Mouse (Mus musculus) kidney, adult 2 months (tissue): ENCODE results near the gene Nhsl1. TPM values are rescaled to one million over a fixed set of nuclear protein-coding genes. Genes with fewer than 3 reads are reported as not detected.
A peak's percentile ranks its signal among the peaks of the same experiment; 100 is the strongest.

Experiments
- DNase-seq: peaks from one replicate; pipeline ENCODE4 v3.0.0; 2021
- H3K27ac ChIP-seq: fragments of 200-500 bp; 2 replicates; pipeline ENCODE4 v1.5.1; 2012; ENCODE audit warnings: low read depth, low read length, control low read depth, inconsistent platforms; ENCODE audit not compliant: insufficient read depth
- H3K27me3 ChIP-seq: fragments of 200-500 bp; replicated peaks from 2 replicates; pipeline ENCODE4 v1.6.1; 2012; ENCODE audit warnings: mild to moderate bottlenecking, moderate library complexity, low read length, inconsistent platforms; ENCODE audit not compliant: control insufficient read depth, insufficient read depth
- H3K36me3 ChIP-seq: fragments of 200-500 bp; 2 replicates; pipeline ENCODE4 v1.6.1; 2012; ENCODE audit warnings: mild to moderate bottlenecking, moderate library complexity, low read length, inconsistent platforms; ENCODE audit not compliant: control insufficient read depth, insufficient read depth
- H3K4me1 ChIP-seq: fragments of 200-500 bp; 2 replicates; pipeline ENCODE4 v1.6.1; 2011; ENCODE audit warnings: low read length; ENCODE audit not compliant: control insufficient read depth, insufficient read depth
- H3K4me3 ChIP-seq: fragments of 200-500 bp; 2 replicates; pipeline ENCODE4 v1.5.1; 2011; ENCODE audit warnings: mild to moderate bottlenecking, low read depth, low read length, control low read depth; ENCODE audit not compliant: insufficient read depth
- CTCF ChIP-seq: fragments of 200-500 bp; conservative IDR thresholded peaks from 2 replicates; pipeline ENCODE4 v1.5.1; 2011; ENCODE audit warnings: low read depth, mild to moderate bottlenecking, control low read depth, low read length, moderate library complexity, mixed read lengths; ENCODE audit not compliant: insufficient read depth, insufficient read length
- POLR2A ChIP-seq: fragments of 200-500 bp; IDR thresholded peaks from one replicate; pipeline ENCODE4 v1.6.1; 2011; ENCODE audit warnings: low read depth, low read length, control low read depth
- WGBS: fragments of 180-500 bp; shearing (Covaris S2); methylation state at CpG from one replicate; pipeline ENCODE4 v1.1.7; 2018; 5-methylcytosine and 5-hydroxymethylcytosine counted together
- polyA plus RNA-seq: library from polyadenylated mRNA; depleted of rRNA; stranded (reverse); fragments of >200 nt; gene quantifications from 2 replicates; pipeline ENCODE4 v1.2.3, GENCODE M21; 2012

Gene Nhsl1
- polyA plus RNA-seq, 1 experiment = 10.4 TPM

GRCm38 (mm10) chr10:18483658-18484057 is 164.9 kb downstream of the Nhsl1 start:
- Histone ChIP-seq H3K36me3 (no peaks in the 10 kb centered on the region), H3K4me1 (peaks cover 17% of the 10 kb centered on the region), H3K4me3 (no peak overlapping the region), H3K27ac (no peak overlapping the region), H3K27me3 (no peaks in the 10 kb centered on the region)
- DNase-seq = no peak
- TF ChIP-seq CTCF (no peak), POLR2A (no peak)
- WGBS = 86% methylated on average over 3 of the region's 3 CpGs

GRCm38 (mm10) chr10:18484731-18485130 is 165.9 kb downstream of the Nhsl1 start:
- Histone ChIP-seq H3K27ac (no peak overlapping the region), H3K36me3 (no peaks in the 10 kb centered on the region), H3K4me3 (no peak overlapping the region), H3K27me3 (no peaks in the 10 kb centered on the region), H3K4me1 (peaks cover 22% of the 10 kb centered on the region)
- 93% methylated on average over 5 of the region's 5 CpGs for WGBS
- TF ChIP-seq POLR2A (no peak), CTCF (no peak)
- DNase-seq = no peak

- Histone ChIP-seq H3K4me1 (peaks cover 18% of the 10 kb centered on the region; the same call in 1 of the 2 replicates), H3K36me3 (no peaks in the 10 kb centered on the region), H3K27me3 (no peaks in the 10 kb centered on the region), H3K4me3 (no peak overlapping the region), H3K27ac (0 out of 2 replicates have a peak overlapping the region, but pooled peaks have one; percentile 59)
- TF ChIP-seq CTCF (no peak), POLR2A (no peak)
- peak; percentile 81 for DNase-seq
- WGBS = 51% methylated on average over 7 of the region's 7 CpGs
Observed at GRCm38 (mm10) chr10:18488239-18488803, 169.5 kb downstream of the Nhsl1 start.

GRCm38 (mm10) chr10:18489936-18490335 is 171.2 kb downstream of the Nhsl1 start:
- Histone ChIP-seq H3K27ac (no peak overlapping the region), H3K4me1 (peaks cover 18% of the 10 kb centered on the region; the same call in 1 of the 2 replicates), H3K27me3 (no peaks in the 10 kb centered on the region), H3K4me3 (no peak overlapping the region), H3K36me3 (no peaks in the 10 kb centered on the region)
- no peak for DNase-seq
- no peak for TF ChIP-seq CTCF
- no peak for TF ChIP-seq POLR2A
- 79% methylated on average over 10 of the region's 10 CpGs for WGBS

GRCm38 (mm10) chr10:18491952-18492351 is 173.2 kb downstream of the Nhsl1 start:
- DNase-seq = no peak

GRCm38 (mm10) chr10:18493010-18493894 is 174.5 kb downstream of the Nhsl1 start:
- peak overlapping the region; percentile 45; the same call in 1 of the 2 replicates for H3K27ac ChIP-seq
- H3K27me3 ChIP-seq = no peaks in the 10 kb centered on the region
- TF ChIP-seq POLR2A = no peak
- no peak for TF ChIP-seq CTCF
- DNase-seq = peak; percentile 56
- no peaks in the 10 kb centered on the region for H3K36me3 ChIP-seq
- peaks cover 15% of the 10 kb centered on the region; the same call in 1 of the 2 replicates for H3K4me1 ChIP-seq
- no peak overlapping the region for H3K4me3 ChIP-seq
- 75% methylated on average over 11 of the region's 11 CpGs for WGBS

More at GRCm38 (mm10) chr10:18491952-18492351, 173.2 kb downstream of the Nhsl1 start:
- no peaks in the 10 kb centered on the region for H3K36me3 ChIP-seq
- H3K27me3 ChIP-seq = no peaks in the 10 kb centered on the region
- WGBS = 67% methylated on average over 4 of the region's 4 CpGs
- H3K4me1 ChIP-seq = peaks cover 18% of the 10 kb centered on the region; the same call in 1 of the 2 replicates
- no peak overlapping the region for H3K4me3 ChIP-seq
- no peak for TF ChIP-seq POLR2A
- no peak for TF ChIP-seq CTCF
- H3K27ac ChIP-seq = no peak overlapping the region

GRCm38 (mm10) chr10:18494249-18494648 is 175.5 kb downstream of the Nhsl1 start:
- DNase-seq = no peak
- Histone ChIP-seq H3K4me3 (no peak overlapping the region), H3K27me3 (no peaks in the 10 kb centered on the region), H3K36me3 (peaks cover 2% of the 10 kb centered on the region; the same call in 1 of the 2 replicates), H3K27ac (no peak overlapping the region), H3K4me1 (peaks cover 15% of the 10 kb centered on the region; the same call in 1 of the 2 replicates)
- no peak for TF ChIP-seq POLR2A
- no peak for TF ChIP-seq CTCF
- WGBS = 47% methylated on average over 7 of the region's 7 CpGs
